Mouse (Mus musculus) myocyte (in vitro differentiated cells): ENCODE data around the gene Slc34a1.

Experiments
- CEBPB ChIP-seq: IDR thresholded peaks from 2 replicates; pipeline ENCODE4 v1.6.1; 2011; ENCODE audit warnings: mild to moderate bottlenecking, moderate library complexity; ENCODE audit not compliant: poor library complexity, insufficient read depth, severe bottlenecking
- E2F4 ChIP-seq: IDR thresholded peaks from one replicate; pipeline ENCODE4 v1.6.1; 2011; ENCODE audit warnings: mild to moderate bottlenecking, control low read depth, moderate library complexity; ENCODE audit not compliant: insufficient read depth
- MAX ChIP-seq: IDR thresholded peaks from one replicate; pipeline ENCODE4 v1.6.1; 2011; ENCODE audit warnings: low read depth, mild to moderate bottlenecking, control low read depth
- MYOD1 ChIP-seq, 3 experiments: IDR thresholded peaks; one replicate each; pipeline ENCODE4 v1.6.1; 2011; ENCODE audit warnings: control low read depth in 2 of 3, low read depth in 2 of 3, mild to moderate bottlenecking in 2 of 3, moderate library complexity in 1 of 3; ENCODE audit not compliant: insufficient read length in 2 of 3, control insufficient read depth in 1 of 3
- MYOG ChIP-seq, 3 experiments: IDR thresholded peaks; one replicate each; pipeline ENCODE4 v1.6.1; 2011; ENCODE audit warnings: control low read depth in 2 of 3, low read depth in 2 of 3, mild to moderate bottlenecking in 2 of 3; ENCODE audit not compliant: insufficient read length in 2 of 3, control insufficient read depth in 1 of 3, insufficient read depth in 1 of 3
- POLR2A ChIP-seq: IDR thresholded peaks from one replicate; pipeline ENCODE4 v1.6.1; 2011; ENCODE audit warnings: low read depth, mild to moderate bottlenecking, control low read depth, moderate library complexity; ENCODE audit not compliant: insufficient read length
- POLR2AphosphoS2 ChIP-seq: IDR thresholded peaks from one replicate; pipeline ENCODE4 v1.6.1; 2011; ENCODE audit warnings: low read depth, control low read depth; ENCODE audit not compliant: insufficient read length
- REST ChIP-seq: IDR thresholded peaks from one replicate; pipeline ENCODE4 v1.6.1; 2011; ENCODE audit warnings: mild to moderate bottlenecking, control low read depth, moderate library complexity; ENCODE audit not compliant: insufficient read depth, insufficient read length
- SRF ChIP-seq: IDR thresholded peaks from one replicate; pipeline ENCODE4 v1.6.1; 2011; ENCODE audit warnings: low read depth; ENCODE audit not compliant: control insufficient read depth, insufficient read length
- TCF12 ChIP-seq: IDR thresholded peaks from one replicate; pipeline ENCODE4 v1.6.1; 2011; ENCODE audit warnings: mild to moderate bottlenecking, control low read depth; ENCODE audit not compliant: poor library complexity, insufficient read depth, severe bottlenecking
- TCF3 ChIP-seq: IDR thresholded peaks from one replicate; pipeline ENCODE4 v1.6.1; 2011; ENCODE audit warnings: low read depth, control low read depth; ENCODE audit not compliant: insufficient read length
- USF1 ChIP-seq: IDR thresholded peaks from one replicate; pipeline ENCODE4 v1.6.1; 2011; ENCODE audit warnings: low read depth, mild to moderate bottlenecking, control low read depth, moderate library complexity

DNA sequence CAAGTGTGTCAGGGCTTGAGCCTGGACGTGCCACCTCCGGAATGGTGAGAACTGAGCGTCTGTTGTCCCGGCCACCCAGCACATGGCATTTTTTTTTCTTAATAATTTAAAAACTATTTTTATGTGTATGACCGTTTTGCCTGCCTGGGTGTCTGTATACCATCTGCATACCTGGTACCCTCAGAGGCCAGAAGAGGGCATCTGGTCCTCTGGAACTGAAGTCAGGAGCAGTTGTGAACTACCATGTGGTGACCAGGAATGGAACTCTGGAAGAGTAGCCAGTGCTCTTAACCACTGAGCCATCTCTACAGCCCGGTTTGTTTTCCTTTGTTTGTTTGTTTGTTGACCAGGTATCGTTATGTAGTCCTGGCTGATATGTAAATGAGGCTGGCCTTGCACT is 29.6 kb upstream of the Slc34a1 start:
- TF ChIP-seq POLR2A (no peak), MAX (no peak), E2F4 (no peak), USF1 (no peak), POLR2AphosphoS2 (no peak), TCF12 (no peak), MYOG (IDR thresholded peaks at IDR 0.05; ENCODE audit: control insufficient read depth in 1 of 3, insufficient read depth in 1 of 3, insufficient read length in 2 of 3, low read depth in 2 of 3) (no peak), SRF (no peak), TCF3 (no peak), CEBPB (no peak), MYOD1 (IDR thresholded peaks at IDR 0.05; ENCODE audit: control insufficient read depth in 1 of 3, insufficient read length in 2 of 3, low read depth in 2 of 3) (no peak), REST (no peak)
